Mouse (Mus musculus): ENCODE data around the gene Clmp. TPM values are rescaled to one million over a fixed set of nuclear protein-coding genes. Genes with fewer than 3 reads are reported as not detected.

Clmp gene
- polyA plus RNA-seq, 1 experiment from 2014 or later: 31.0 TPM

GRCm38 (mm10) chr9:40696086-40696485 lies 10.3 kb downstream of the Clmp start:
- no peak for ATAC-seq (ENCODE audit: low FRiP score)
- Histone ChIP-seq H3K4me3 (replicated peaks) (no peak overlapping the region), H3K9ac (no peak overlapping the region), H3K9me3 (no peaks in the 10 kb centered on the region), H3K36me3 (replicated peaks) (no peaks in the 10 kb centered on the region), H3K4me2 (no peak overlapping the region), H3K27ac (no peak overlapping the region), H3K27me3 (no peaks in the 10 kb centered on the region), H3K4me1 (peaks cover 29% of the 10 kb centered on the region)
- 86% methylated on average over 4 of the region's 4 CpGs for WGBS

GRCm38 (mm10) chr9:40699194-40699593 lies 13.4 kb downstream of the Clmp start:
- H3K4me1 ChIP-seq: peaks cover 13% of the 10 kb centered on the region
- H3K27ac ChIP-seq: no peak overlapping the region
- no peak overlapping the region for H3K4me3 ChIP-seq (replicated peaks)
- H3K4me2 ChIP-seq: no peak overlapping the region
- H3K9ac ChIP-seq: no peak overlapping the region
- H3K27me3 ChIP-seq: no peaks in the 10 kb centered on the region
- no peaks in the 10 kb centered on the region for H3K9me3 ChIP-seq
- WGBS: 93% methylated on average over 3 of the region's 3 CpGs
- H3K36me3 ChIP-seq (replicated peaks): no peaks in the 10 kb centered on the region
- ATAC-seq (ENCODE audit: low FRiP score): no peak

GRCm38 (mm10) chr9:40700253-40700652 lies 14.5 kb downstream of the Clmp start:
- no peak overlapping the region for H3K9ac ChIP-seq
- 86% methylated on average over 5 of the region's 5 CpGs for WGBS
- H3K4me3 ChIP-seq (replicated peaks): no peak overlapping the region
- H3K9me3 ChIP-seq: no peaks in the 10 kb centered on the region
- no peaks in the 10 kb centered on the region for H3K36me3 ChIP-seq (replicated peaks)
- H3K4me1 ChIP-seq: peaks cover 10% of the 10 kb centered on the region
- no peak for ATAC-seq (ENCODE audit: low FRiP score)
- no peak overlapping the region for H3K27ac ChIP-seq
- no peak overlapping the region for H3K4me2 ChIP-seq
- H3K27me3 ChIP-seq: no peaks in the 10 kb centered on the region

DNA sequence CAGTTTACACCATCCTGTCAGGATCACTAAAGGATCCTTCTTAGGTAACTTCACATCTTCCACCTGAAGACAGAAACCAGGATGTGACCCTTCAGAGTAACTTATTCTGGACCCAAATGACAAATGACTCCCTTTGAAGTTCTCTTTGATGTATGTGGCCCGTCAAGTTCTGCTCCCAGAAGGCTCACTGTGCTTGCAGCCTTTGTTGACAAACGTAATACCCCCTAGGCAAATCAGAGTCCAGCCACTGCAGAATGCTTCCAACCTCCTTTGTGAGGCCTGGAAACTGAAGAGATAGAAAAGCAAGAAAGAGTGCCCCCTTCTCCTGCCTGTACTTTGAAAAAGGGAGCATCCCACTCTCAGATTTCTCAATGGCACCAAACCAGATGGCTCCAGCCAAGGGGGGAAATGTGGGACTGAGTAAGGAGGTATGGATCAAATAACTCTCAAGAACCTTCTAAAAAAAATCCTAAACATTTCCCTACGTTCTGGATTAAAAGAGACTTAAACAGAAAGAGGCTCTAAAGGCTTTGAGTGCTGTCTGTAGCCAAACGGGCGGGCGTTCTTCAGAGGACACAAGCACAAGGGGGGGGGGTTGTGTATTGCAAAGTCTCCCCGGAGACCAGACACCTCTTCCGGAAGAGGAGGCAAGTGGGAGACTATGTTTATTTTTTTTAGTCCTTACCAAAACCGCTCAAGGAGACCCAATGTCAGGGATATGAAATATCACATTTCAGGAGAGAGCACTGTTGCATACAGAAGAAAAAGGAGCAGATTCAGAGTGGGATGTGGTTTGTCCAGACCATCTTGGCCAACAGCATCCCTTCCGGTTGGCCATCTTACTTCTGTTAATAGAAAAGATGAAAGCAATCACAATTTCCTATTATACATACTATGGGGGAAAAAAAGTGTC lies 18.9 kb downstream of the Clmp start:
- H3K9me3 ChIP-seq: no peaks in the 10 kb centered on the region
- 62% methylated on average over 10 of the region's 10 CpGs for WGBS
- no peaks in the 10 kb centered on the region for H3K27me3 ChIP-seq
- H3K4me1 ChIP-seq: peaks cover 34% of the 10 kb centered on the region
- no peaks in the 10 kb centered on the region for H3K36me3 ChIP-seq (replicated peaks)
- no peak overlapping the region for H3K27ac ChIP-seq
- ATAC-seq (ENCODE audit: low FRiP score): no peak
- H3K4me3 ChIP-seq (replicated peaks): no peak overlapping the region
- H3K9ac ChIP-seq: no peak overlapping the region
- no peak overlapping the region for H3K4me2 ChIP-seq

DNA sequence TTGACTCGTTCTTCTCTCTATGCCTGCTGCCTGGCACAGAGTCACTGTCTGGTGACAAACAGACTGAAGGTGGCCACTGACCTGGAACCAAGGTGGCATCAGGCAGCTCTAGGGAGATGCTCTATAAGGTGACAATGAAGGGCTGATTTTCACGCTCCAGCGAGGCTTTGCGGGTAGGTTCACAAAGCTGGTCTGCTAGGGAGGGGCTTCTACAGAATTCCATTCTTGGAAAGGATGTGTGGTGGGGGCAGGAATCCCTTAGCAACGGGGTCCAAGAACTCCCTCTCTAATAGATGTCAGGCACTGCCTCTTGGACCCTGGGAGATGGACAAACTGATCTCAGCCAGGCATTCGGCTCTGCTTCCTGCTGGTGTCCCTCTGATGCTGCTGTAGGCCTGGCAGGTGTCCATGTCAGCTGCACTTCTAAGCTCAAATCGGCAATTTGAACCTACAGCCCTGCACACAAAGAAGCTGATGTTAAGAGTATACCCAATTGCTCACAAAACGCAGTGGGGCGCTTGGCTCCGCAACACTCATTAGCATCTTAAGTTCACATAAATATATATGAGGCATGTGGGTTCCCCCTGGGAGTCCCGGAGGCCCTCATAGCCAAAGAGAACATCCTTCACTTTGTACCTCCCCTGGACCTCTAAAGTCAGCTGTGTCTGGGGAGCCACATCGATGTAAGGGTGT lies 22.8 kb downstream of the Clmp start:
- Histone ChIP-seq H3K4me3 (replicated peaks) (no peak overlapping the region), H3K9ac (no peak overlapping the region), H3K27me3 (no peaks in the 10 kb centered on the region), H3K27ac (peak overlapping the region; percentile 78), H3K4me1 (peaks cover 36% of the 10 kb centered on the region), H3K36me3 (replicated peaks) (no peaks in the 10 kb centered on the region), H3K9me3 (no peaks in the 10 kb centered on the region), H3K4me2 (no peak overlapping the region)
- ATAC-seq (ENCODE audit: low FRiP score): peak; percentile 33; the same call in 1 of the 2 replicates
- 40% methylated on average over 12 of the region's 12 CpGs for WGBS

DNA sequence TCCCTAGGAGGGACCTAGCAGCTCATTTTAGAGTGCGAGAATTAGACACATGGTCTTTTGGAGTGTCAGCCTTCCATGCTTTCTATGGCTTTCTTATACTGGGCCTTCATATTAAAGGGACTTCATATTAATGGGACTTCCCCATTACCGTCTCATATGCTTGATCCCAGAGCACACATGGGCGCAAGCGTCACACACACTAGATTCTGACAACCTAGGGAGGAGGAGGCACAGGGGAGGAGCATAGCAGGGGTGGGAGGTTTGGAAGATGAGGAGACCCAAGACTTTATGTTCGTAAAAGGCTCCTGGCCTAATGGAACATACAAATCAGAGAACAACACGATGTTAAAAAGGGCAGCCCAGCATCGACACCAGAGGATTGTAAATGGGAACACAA lies 23.4 kb downstream of the Clmp start:
- 0 out of 2 replicates have a peak, but pooled peaks have one; percentile 27 for ATAC-seq (ENCODE audit: low FRiP score)
- Histone ChIP-seq H3K4me2 (no peak overlapping the region), H3K36me3 (replicated peaks) (no peaks in the 10 kb centered on the region; the same call in 1 of the 2 replicates), H3K4me3 (replicated peaks) (no peak overlapping the region), H3K27me3 (no peaks in the 10 kb centered on the region), H3K9me3 (no peaks in the 10 kb centered on the region), H3K9ac (no peak overlapping the region), H3K27ac (peak overlapping the region; percentile 78), H3K4me1 (peaks cover 34% of the 10 kb centered on the region)
- 79% methylated on average over 7 of the region's 7 CpGs for WGBS

- 60% methylated on average over 3 of the region's 3 CpGs for WGBS
- no peak overlapping the region for H3K4me2 ChIP-seq
- H3K9ac ChIP-seq: no peak overlapping the region
- no peak overlapping the region for H3K4me3 ChIP-seq (replicated peaks)
- no peaks in the 10 kb centered on the region; the same call in 1 of the 2 replicates for H3K36me3 ChIP-seq (replicated peaks)
- peak overlapping the region; percentile 78 for H3K27ac ChIP-seq
- H3K9me3 ChIP-seq: no peaks in the 10 kb centered on the region
- ATAC-seq (ENCODE audit: low FRiP score): no peak
- peaks cover 29% of the 10 kb centered on the region for H3K4me1 ChIP-seq
- H3K27me3 ChIP-seq: no peaks in the 10 kb centered on the region
Observed at GRCm38 (mm10) chr9:40709587-40709986, 23.8 kb downstream of the Clmp start.

- Histone ChIP-seq H3K27ac (peak overlapping the region; percentile 78; the same call in 1 of the 2 replicates), H3K9ac (no peak overlapping the region), H3K4me1 (peaks cover 26% of the 10 kb centered on the region), H3K36me3 (replicated peaks) (no peaks in the 10 kb centered on the region; the same call in 1 of the 2 replicates), H3K9me3 (no peaks in the 10 kb centered on the region), H3K4me2 (no peak overlapping the region), H3K27me3 (no peaks in the 10 kb centered on the region), H3K4me3 (replicated peaks) (no peak overlapping the region)
- WGBS: 72% methylated on average over 3 of the region's 3 CpGs
- no peak for ATAC-seq (ENCODE audit: low FRiP score)
Observed at GRCm38 (mm10) chr9:40709991-40710390, 24.2 kb downstream of the Clmp start.

GRCm38 (mm10) chr9:40711654-40712053 lies 25.9 kb downstream of the Clmp start:
- Histone ChIP-seq H3K9ac (no peak overlapping the region), H3K4me3 (replicated peaks) (no peak overlapping the region), H3K9me3 (no peaks in the 10 kb centered on the region), H3K27me3 (no peaks in the 10 kb centered on the region), H3K27ac (no peak overlapping the region), H3K36me3 (replicated peaks) (no peaks in the 10 kb centered on the region; the same call in 1 of the 2 replicates), H3K4me2 (no peak overlapping the region), H3K4me1 (peaks cover 24% of the 10 kb centered on the region)
- 85% methylated on average over 4 of the region's 4 CpGs for WGBS
- no peak for ATAC-seq (ENCODE audit: low FRiP score)

DNA sequence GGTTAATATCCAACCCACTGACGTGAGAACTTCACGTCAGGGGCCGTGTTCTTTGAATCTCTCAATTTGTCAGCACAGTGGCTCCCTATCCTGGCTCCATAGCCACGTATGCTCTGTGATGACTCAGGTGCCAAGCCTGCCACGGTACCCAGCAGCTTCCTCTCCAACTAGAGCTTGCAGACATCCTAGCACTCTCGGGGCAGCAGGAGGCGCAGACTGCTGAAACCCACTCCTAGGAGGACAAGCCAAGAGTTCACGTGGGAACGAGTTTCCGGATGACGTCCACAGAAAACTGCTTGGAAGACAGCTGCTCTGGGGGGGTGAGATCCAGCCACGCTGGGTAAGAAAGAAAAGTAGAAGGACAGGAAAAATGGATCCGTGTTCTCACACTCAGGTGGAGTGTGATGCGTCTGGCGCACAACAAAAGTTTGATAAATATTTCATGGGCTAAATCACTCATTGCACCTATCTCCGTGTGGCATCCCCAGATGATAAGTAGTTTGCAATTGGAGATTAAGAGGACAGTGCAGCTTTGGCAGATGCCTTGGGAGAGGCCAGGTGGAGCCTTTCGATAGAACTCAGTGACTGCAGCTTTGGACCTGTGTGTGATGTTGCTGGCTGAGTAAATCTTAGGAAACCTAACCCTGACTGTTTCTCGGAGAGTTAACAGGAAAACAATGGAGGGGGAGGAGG lies 31.6 kb downstream of the Clmp start:
- WGBS: 76% methylated on average over 18 of the region's 18 CpGs
- H3K27ac ChIP-seq: 0 out of 2 replicates have a peak overlapping the region, but pooled peaks have one; percentile 9
- H3K4me3 ChIP-seq (replicated peaks): no peak overlapping the region
- H3K27me3 ChIP-seq: no peaks in the 10 kb centered on the region
- ATAC-seq (ENCODE audit: low FRiP score): no peak
- no peaks in the 10 kb centered on the region for H3K9me3 ChIP-seq
- no peak overlapping the region for H3K4me2 ChIP-seq
- H3K36me3 ChIP-seq (replicated peaks): no peaks in the 10 kb centered on the region; the same call in 1 of the 2 replicates
- H3K9ac ChIP-seq: no peak overlapping the region
- peaks cover 11% of the 10 kb centered on the region; the same call in 1 of the 2 replicates for H3K4me1 ChIP-seq

DNA sequence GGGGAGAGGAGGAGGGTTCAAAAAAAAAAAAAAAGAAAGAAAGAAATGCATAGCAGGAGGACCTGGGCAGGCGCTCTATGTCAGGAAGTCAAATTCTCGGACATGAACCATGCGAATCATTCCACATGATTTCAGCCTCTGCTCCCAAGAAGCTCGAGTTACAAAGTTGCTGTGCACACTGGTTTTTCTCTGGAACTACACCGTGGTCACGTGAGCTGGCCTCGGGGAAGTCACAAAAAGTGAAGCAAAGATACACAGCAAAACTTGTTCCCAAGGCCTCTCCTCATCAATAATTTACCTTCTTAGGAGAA lies 32.1 kb downstream of the Clmp start:
- WGBS: 41% methylated on average over 7 of the region's 7 CpGs
- H3K4me1 ChIP-seq: peaks cover 11% of the 10 kb centered on the region; the same call in 1 of the 2 replicates
- no peaks in the 10 kb centered on the region; the same call in 1 of the 2 replicates for H3K36me3 ChIP-seq (replicated peaks)
- H3K4me2 ChIP-seq: no peak overlapping the region
- no peak overlapping the region for H3K9ac ChIP-seq
- no peak for ATAC-seq (ENCODE audit: low FRiP score)
- no peak overlapping the region for H3K27ac ChIP-seq
- no peaks in the 10 kb centered on the region for H3K9me3 ChIP-seq
- no peaks in the 10 kb centered on the region for H3K27me3 ChIP-seq
- no peak overlapping the region for H3K4me3 ChIP-seq (replicated peaks)

DNA sequence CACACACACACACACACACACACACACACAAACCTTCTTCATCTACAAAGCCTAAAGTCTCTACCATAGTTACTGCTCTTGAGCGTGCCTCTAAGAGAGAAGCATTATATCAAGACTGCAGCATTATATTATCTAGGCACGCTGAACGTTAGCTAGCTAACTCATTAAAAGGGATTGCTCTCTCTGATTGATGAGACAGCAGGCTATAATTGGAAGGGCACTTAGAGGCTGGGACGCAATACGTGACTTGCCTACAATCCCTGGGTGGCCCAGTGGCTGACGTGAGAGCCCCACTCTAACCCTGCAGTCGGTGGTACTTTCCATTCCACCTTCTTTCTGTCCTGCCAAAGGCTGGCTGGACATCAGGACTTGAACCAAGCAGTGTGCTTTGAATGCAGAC lies 35.1 kb downstream of the Clmp start:
- Histone ChIP-seq H3K4me3 (replicated peaks) (no peak overlapping the region), H3K27me3 (no peaks in the 10 kb centered on the region), H3K27ac (peak overlapping the region; percentile 59; the same call in 1 of the 2 replicates), H3K4me1 (peaks cover 21% of the 10 kb centered on the region), H3K9ac (no peak overlapping the region), H3K9me3 (no peaks in the 10 kb centered on the region), H3K36me3 (replicated peaks) (no peaks in the 10 kb centered on the region), H3K4me2 (no peak overlapping the region)
- peak; percentile 85 for ATAC-seq (ENCODE audit: low FRiP score)
- 41% methylated on average over 7 of the region's 7 CpGs for WGBS
